Mouse (Mus musculus): Measurements from ENCODE around the gene Pycr1. TPM values are rescaled to one million over a fixed set of nuclear protein-coding genes. Genes with fewer than 3 reads are reported as not detected.

Gene Pycr1
- total RNA-seq, 2 experiments from 2014 or later = 2.9 to 3.9 TPM

GRCm38 (mm10) chr11:120659509-120660300, 16.1 kb upstream of the Pycr1 start:
- intact Hi-C loops (cut with DNase I) = loop anchor here (2.0 to 10.0 kb wide), 2 partner anchors 53 to 115 kb away; partner anchors contain the start of genes Cenpx and Lrrc45
- DNase-seq (ENCODE audit: low spot score in 2 of 2) = no peak

- intact Hi-C loops (cut with DNase I) = loop anchor here (2.0 to 10.0 kb wide), 2 partner anchors 54 to 116 kb away; partner anchors contain the start of genes Cenpx and Lrrc45
- peak; percentile 63 to 71 for DNase-seq (ENCODE audit: low spot score in 2 of 2)
Observed at GRCm38 (mm10) chr11:120658876-120659410, 15.4 kb upstream of the Pycr1 start.

GRCm38 (mm10) chr11:120657301-120657700, 13.7 kb upstream of the Pycr1 start:
- intact Hi-C loops (cut with DNase I) = loop anchor here (10.0 kb wide), 1 partner anchor 118 kb away; no protein-coding TSS in a partner anchor

GRCm38 (mm10) chr11:120654741-120655140, 11.2 kb upstream of the Pycr1 start:
- intact Hi-C loops (cut with DNase I) = loop anchor here (10.0 kb wide), 1 partner anchor 120 kb away; no protein-coding TSS in a partner anchor
- no peak for DNase-seq (ENCODE audit: low spot score in 2 of 2)

More at GRCm38 (mm10) chr11:120657301-120657700, 13.7 kb upstream of the Pycr1 start:
- no peak for DNase-seq (ENCODE audit: low spot score in 2 of 2)

- intact Hi-C loops (cut with DNase I) = loop anchor here (10.0 kb wide), 1 partner anchor 123 kb away; no protein-coding TSS in a partner anchor
- DNase-seq (ENCODE audit: low spot score in 2 of 2) = no peak
Observed at GRCm38 (mm10) chr11:120651872-120652271, 8.3 kb upstream of the Pycr1 start.

- intact Hi-C loops (cut with DNase I) = no loop called here
- DNase-seq (ENCODE audit: low spot score in 2 of 2) = no peak
Observed at GRCm38 (mm10) chr11:120648001-120648476, 4.5 kb upstream of the Pycr1 start, which contains the start of gene Myadml2. Gene Myadml2, minus strand, starts transcription at chr11:120648158.

GRCm38 (mm10) chr11:120647047-120647830, 3.7 kb upstream of the Pycr1 start:
- intact Hi-C loops (cut with DNase I) = no loop called here

GRCm38 (mm10) chr11:120642939-120643600, 499 bp downstream of the Pycr1 start:
- no peak for DNase-seq (ENCODE audit: low spot score in 2 of 2)
- intact Hi-C loops (cut with DNase I) = no loop called here

More at GRCm38 (mm10) chr11:120647047-120647830, 3.7 kb upstream of the Pycr1 start:
- DNase-seq (ENCODE audit: low spot score in 2 of 2) = no peak

GRCm38 (mm10) chr11:120641869-120642268, 1.7 kb downstream of the Pycr1 start:
- no peak for DNase-seq (ENCODE audit: low spot score in 2 of 2)

GRCm38 (mm10) chr11:120641255-120641654, 2.3 kb downstream of the Pycr1 start:
- no peak for DNase-seq (ENCODE audit: low spot score in 2 of 2)
- intact Hi-C loops (cut with DNase I) = no loop called here

More at GRCm38 (mm10) chr11:120641869-120642268, 1.7 kb downstream of the Pycr1 start:
- intact Hi-C loops (cut with DNase I) = no loop called here

- intact Hi-C loops (cut with DNase I) = no loop called here
- no peak for DNase-seq (ENCODE audit: low spot score in 2 of 2)
Observed at GRCm38 (mm10) chr11:120634810-120635209, 8.8 kb downstream of the Pycr1 start.

GRCm38 (mm10) chr11:120633520-120634343, 9.8 kb downstream of the Pycr1 start, which contains the start of gene Mafg:
Gene Mafg, minus strand, starts transcription at chr11:120633600.
- DNase-seq (ENCODE audit: low spot score in 2 of 2) = peak; percentile 90 to 92
- intact Hi-C loops (cut with DNase I) = no loop called here

GRCm38 (mm10) chr11:120632559-120633519, 10.7 kb downstream of the Pycr1 start:
- intact Hi-C loops (cut with DNase I) = no loop called here
- DNase-seq (ENCODE audit: low spot score in 2 of 2) = peak; percentile 64 to 69

GRCm38 (mm10) chr11:120631726-120632448, 11.7 kb downstream of the Pycr1 start:
- DNase-seq (ENCODE audit: low spot score in 2 of 2) = no peak
- intact Hi-C loops (cut with DNase I) = no loop called here

GRCm38 (mm10) chr11:120630881-120631725, 12.5 kb downstream of the Pycr1 start:
- intact Hi-C loops (cut with DNase I) = no loop called here
- no peak for DNase-seq (ENCODE audit: low spot score in 2 of 2)

Data from left cerebral cortex, postnatal 36 days (tissue).